12 mouse cellular contexts compared by ENCODE assay signal in genomic region chr17:62748803-62749619, GRCm38 (mm10).
DNase-seq lines count a peak whose midpoint lies in the region; ATAC-seq lines count a peak whose summit lies in the region.
"Had no signal": no experiment of that assay in that cellular context is flagged by ENCODE, and none has a peak within 500 bp of the region (broad histone marks: within the 10 kb centered on the region; RNA-seq: fewer than 3 reads in every experiment).

No protein-coding gene starts in this region.

- H3K36me3 ChIP-seq in limb, embryonic 13.5 days: no peaks in the 10 kb centered on the region
- H3K36me3 ChIP-seq in limb, embryonic 10.5 days: no peaks in the 10 kb centered on the region
- no peaks in the 10 kb centered on the region for H3K36me3 ChIP-seq in heart, embryonic 15.5 days
- H3K36me3 ChIP-seq in liver, embryonic 16.5 days (ENCODE audit: control insufficient read depth, insufficient read depth): no peaks in the 10 kb centered on the region
- H3K36me3 ChIP-seq: neural tube, embryonic 12.5 days had no signal

- no peaks in the 10 kb centered on the region for H3K9me3 ChIP-seq in limb, embryonic 13.5 days
- no peaks in the 10 kb centered on the region for H3K9me3 ChIP-seq in limb, embryonic 10.5 days (replicated peaks)
- no peaks in the 10 kb centered on the region for H3K9me3 ChIP-seq in heart, embryonic 15.5 days (replicated peaks)
- no peaks in the 10 kb centered on the region for H3K9me3 ChIP-seq in liver, embryonic 16.5 days (replicated peaks; ENCODE audit: control insufficient read depth, low read length)
- H3K9me3 ChIP-seq: neural tube, embryonic 12.5 days had no signal

- H3K4me1 ChIP-seq in limb, embryonic 13.5 days: peaks cover 29% of the 10 kb centered on the region
- peaks cover 43% of the 10 kb centered on the region for H3K4me1 ChIP-seq in limb, embryonic 10.5 days
- H3K4me1 ChIP-seq in heart, embryonic 15.5 days (replicated peaks): peaks cover 14% of the 10 kb centered on the region
- H3K4me1 ChIP-seq in liver, embryonic 16.5 days (ENCODE audit: control insufficient read depth, low read depth, low read length): peaks cover 16% of the 10 kb centered on the region

- H3K4me3 ChIP-seq in limb, embryonic 13.5 days: no peak overlapping the region
- H3K4me3 ChIP-seq in limb, embryonic 10.5 days: no peak overlapping the region
- H3K4me3 ChIP-seq in heart, embryonic 15.5 days: no peak overlapping the region
- H3K4me3 ChIP-seq in liver, embryonic 16.5 days (ENCODE audit: low read depth, low read length): peak overlapping the region; percentile 13; the same call in 1 of the 2 replicates
- H3K4me3 ChIP-seq: gastrocnemius, adult 2 months; neural tube, embryonic 12.5 days had no signal

- no peak overlapping the region for H3K9ac ChIP-seq in limb, embryonic 13.5 days
- no peak overlapping the region for H3K9ac ChIP-seq in heart, embryonic 15.5 days
- H3K9ac ChIP-seq in liver, embryonic 16.5 days (ENCODE audit: low read depth, low read length): no peak overlapping the region
- H3K9ac ChIP-seq: hindbrain, embryonic 14.5 days; neural tube, embryonic 12.5 days had no signal

- H3K27ac ChIP-seq in limb, embryonic 13.5 days: no peak overlapping the region
- no peak overlapping the region for H3K27ac ChIP-seq in limb, embryonic 10.5 days
- H3K27ac ChIP-seq in heart, embryonic 15.5 days: no peak overlapping the region
- H3K27ac ChIP-seq in liver, embryonic 16.5 days (ENCODE audit: low read length): peak overlapping the region; percentile 80
- H3K27ac ChIP-seq: gastrocnemius, adult 2 months; hindbrain, embryonic 14.5 days; neural tube, embryonic 12.5 days had no signal

- H3K4me2 ChIP-seq in limb, embryonic 13.5 days (replicated peaks): 0 out of 2 replicates have a peak overlapping the region, but pooled peaks have one; percentile 11
- peak overlapping the region; percentile 19 for H3K4me2 ChIP-seq in heart, embryonic 15.5 days
- peak overlapping the region; percentile 54 for H3K4me2 ChIP-seq in liver, embryonic 16.5 days (ENCODE audit: low read depth, low read length)
- H3K4me2 ChIP-seq: hindbrain, embryonic 14.5 days had no signal

- H3K27me3 ChIP-seq in limb, embryonic 13.5 days: peaks cover 6% of the 10 kb centered on the region; the same call in 1 of the 2 replicates
- H3K27me3 ChIP-seq in limb, embryonic 10.5 days (ENCODE audit: low read depth, poor library complexity, severe bottlenecking): 0 out of 2 replicates have a peak, but pooled peaks cover 7% of the 10 kb centered on the region
- no peaks in the 10 kb centered on the region for H3K27me3 ChIP-seq in heart, embryonic 15.5 days
- no peaks in the 10 kb centered on the region for H3K27me3 ChIP-seq in liver, embryonic 16.5 days (ENCODE audit: control insufficient read depth, insufficient read depth, low read depth, low read length)
- H3K27me3 ChIP-seq: neural tube, embryonic 12.5 days had no signal

- no peak for DNase-seq in limb, embryonic 10.5 days (ENCODE audit: low spot score)
- DNase-seq in c-Kit-positive CD71-positive TER-119-negative erythroid progenitor cells, embryonic 14.5 days (ENCODE audit: low read depth): peak; percentile 66
- DNase-seq in right cerebral cortex, postnatal 36 days (ENCODE audit: low spot score in 2 of 2): no peak
- no peak for DNase-seq in adrenal gland, adult 18-20 months (ENCODE audit: low spot score in 2 of 2)
- DNase-seq: gastrocnemius, adult 2 months; kidney, postnatal 36 days; lung, postnatal 4 days had no signal

- ATAC-seq in limb, embryonic 13.5 days (ENCODE audit: low FRiP score, low read depth): no peak
- no peak for ATAC-seq in heart, embryonic 15.5 days (replicated peaks; ENCODE audit: insufficient number of reproducible peaks, insufficient read depth, low FRiP score, low read depth)
- peak; percentile 98 for ATAC-seq in liver, embryonic 16.5 days (ENCODE audit: low read depth)

- WGBS in limb, embryonic 13.5 days: 64% methylated on average over 16 of the region's 16 CpGs
- 71% methylated on average over 16 of the region's 16 CpGs for WGBS in limb, embryonic 10.5 days
- WGBS in heart, embryonic 15.5 days: 25% methylated on average over 16 of the region's 16 CpGs
- 13% methylated on average over 16 of the region's 16 CpGs for WGBS in liver, embryonic 16.5 days (ENCODE audit: insufficient replicate concordance)
